Mouse (Mus musculus) liver, embryonic 11.5 days (tissue): ENCODE measurements around the gene Borcs5. TPM values are rescaled to one million over a fixed set of nuclear protein-coding genes. Genes with fewer than 3 reads are reported as not detected.

Experiments used
- ATAC-seq: fragments of 200-750 bp; cut with Nextera tagmentation; replicated peaks from 2 replicates; pipeline ENCODE4 v1.8.0; 2017; ENCODE audit warnings: moderate number of reproducible peaks, mild to moderate bottlenecking, moderate TSS enrichment, moderate library complexity; ENCODE audit not compliant: low FRiP score
- DNase-seq: peaks from one replicate; pipeline ENCODE4 v3.0.0-alpha.2; 2017; ENCODE audit warnings: low spot score
- H3K27ac ChIP-seq: fragments of 300-500 bp; sonication (generic); 2 replicates; pipeline ENCODE4 v1.5.1; 2014; ENCODE audit warnings: mild to moderate bottlenecking, low read depth, low read length, control low read depth
- H3K27me3 ChIP-seq: fragments of 300-500 bp; sonication (generic); replicated peaks from 2 replicates; pipeline ENCODE4 v1.6.1; 2014; ENCODE audit warnings: low read length, mixed read lengths; ENCODE audit not compliant: control insufficient read depth, insufficient read depth
- H3K36me3 ChIP-seq: fragments of 300-500 bp; sonication (generic); 2 replicates; pipeline ENCODE4 v1.6.1; 2014; ENCODE audit warnings: mild to moderate bottlenecking, low read length, moderate library complexity, mixed read lengths; ENCODE audit not compliant: control insufficient read depth, insufficient read depth
- H3K4me1 ChIP-seq: fragments of 300-500 bp; sonication (generic); replicated peaks from 2 replicates; pipeline ENCODE4 v1.6.1; 2014; ENCODE audit warnings: low read length, mixed read lengths; ENCODE audit not compliant: control insufficient read depth, insufficient read depth
- H3K4me2 ChIP-seq: fragments of 300-500 bp; sonication (generic); 2 replicates; pipeline ENCODE4 v1.6.1; 2014; ENCODE audit warnings: mild to moderate bottlenecking, control low read depth, moderate library complexity
- H3K4me3 ChIP-seq: fragments of 300-500 bp; sonication (generic); 2 replicates; pipeline ENCODE4 v1.5.1; 2014; ENCODE audit warnings: low read depth, low read length, control low read depth
- H3K9ac ChIP-seq: fragments of 300-500 bp; sonication (generic); 2 replicates; pipeline ENCODE4 v1.6.1; 2014; ENCODE audit warnings: low read depth, low read length, control low read depth
- H3K9me3 ChIP-seq: fragments of 300-500 bp; sonication (generic); 2 replicates; pipeline ENCODE4 v1.6.1; 2016; ENCODE audit warnings: low read length, inconsistent platforms, mixed read lengths; ENCODE audit not compliant: control insufficient read depth
- WGBS: fragments of 180-500 bp; shearing (Covaris S2); extraction: QIAGEN DNeasy Blood & Tissue Kit; methylation state at CpG from one replicate; pipeline ENCODE4 v1.1.7; 2014; 5-methylcytosine and 5-hydroxymethylcytosine counted together
- polyA plus RNA-seq: library from polyadenylated mRNA; unstranded; fragments of >200 nt; fragmentation: Nextera tagmentation; extraction: Ambion mirVana; gene quantifications from 2 replicates; pipeline ENCODE4 v1.2.1, GENCODE M21; 2014

Borcs5 gene
- polyA plus RNA-seq, 1 experiment from 2014 or later = 19.0 TPM

DNA sequence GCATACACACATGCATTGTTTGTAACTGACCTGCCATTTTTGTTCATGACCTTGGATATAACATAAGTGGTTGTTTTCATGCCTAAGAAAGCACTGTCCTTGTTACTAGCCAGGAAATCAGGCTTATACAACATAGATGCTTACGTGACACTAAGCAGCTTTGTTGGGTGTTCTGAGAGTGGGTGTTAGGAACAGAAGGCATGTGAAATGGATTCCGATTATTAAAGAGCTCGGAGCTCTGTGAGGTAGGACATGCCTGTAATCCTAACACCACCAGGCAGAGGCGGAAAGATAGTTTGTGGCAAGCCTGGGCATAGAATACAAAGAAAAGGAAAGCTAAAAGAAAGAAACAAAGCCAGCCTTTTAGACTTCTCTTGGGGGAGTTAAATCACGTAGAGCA lies 9.0 kb downstream of the Borcs5 start:
- Histone ChIP-seq H3K27ac (no peak overlapping the region), H3K4me1 (no peaks in the 10 kb centered on the region), H3K4me3 (no peak overlapping the region), H3K27me3 (no peaks in the 10 kb centered on the region), H3K4me2 (no peak overlapping the region), H3K9ac (no peak overlapping the region), H3K9me3 (no peaks in the 10 kb centered on the region), H3K36me3 (no peaks in the 10 kb centered on the region)
- WGBS = 90% methylated on average over 5 of the region's 5 CpGs
- DNase-seq = no peak
- ATAC-seq = no peak

DNA sequence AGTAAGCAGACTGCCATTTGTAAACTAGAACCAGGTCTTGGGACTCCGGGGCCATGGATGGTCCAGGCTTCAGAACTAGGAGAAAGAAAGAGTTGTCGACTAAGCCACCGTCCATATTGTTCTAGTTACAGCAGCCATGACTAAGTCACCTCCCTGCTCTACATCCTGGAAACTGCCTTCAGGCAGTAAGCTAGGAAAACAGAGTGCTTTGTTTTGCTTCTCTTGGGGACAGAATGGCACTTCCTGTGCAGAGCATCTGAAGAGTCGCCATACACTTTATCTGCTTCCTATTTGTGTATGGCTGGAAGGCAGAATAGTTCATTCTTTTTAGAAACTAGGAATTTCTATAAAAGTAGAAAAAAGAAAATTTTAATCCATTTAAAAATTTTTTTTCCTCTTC lies 17.2 kb downstream of the Borcs5 start:
- Histone ChIP-seq H3K4me1 (peaks cover 6% of the 10 kb centered on the region; the same call in 1 of the 2 replicates), H3K9ac (no peak overlapping the region), H3K36me3 (no peaks in the 10 kb centered on the region), H3K4me3 (no peak overlapping the region), H3K9me3 (no peaks in the 10 kb centered on the region), H3K27ac (no peak overlapping the region), H3K4me2 (no peak overlapping the region), H3K27me3 (no peaks in the 10 kb centered on the region)
- no peak for ATAC-seq
- 71% methylated on average over 4 of the region's 4 CpGs for WGBS
- no peak for DNase-seq

DNA sequence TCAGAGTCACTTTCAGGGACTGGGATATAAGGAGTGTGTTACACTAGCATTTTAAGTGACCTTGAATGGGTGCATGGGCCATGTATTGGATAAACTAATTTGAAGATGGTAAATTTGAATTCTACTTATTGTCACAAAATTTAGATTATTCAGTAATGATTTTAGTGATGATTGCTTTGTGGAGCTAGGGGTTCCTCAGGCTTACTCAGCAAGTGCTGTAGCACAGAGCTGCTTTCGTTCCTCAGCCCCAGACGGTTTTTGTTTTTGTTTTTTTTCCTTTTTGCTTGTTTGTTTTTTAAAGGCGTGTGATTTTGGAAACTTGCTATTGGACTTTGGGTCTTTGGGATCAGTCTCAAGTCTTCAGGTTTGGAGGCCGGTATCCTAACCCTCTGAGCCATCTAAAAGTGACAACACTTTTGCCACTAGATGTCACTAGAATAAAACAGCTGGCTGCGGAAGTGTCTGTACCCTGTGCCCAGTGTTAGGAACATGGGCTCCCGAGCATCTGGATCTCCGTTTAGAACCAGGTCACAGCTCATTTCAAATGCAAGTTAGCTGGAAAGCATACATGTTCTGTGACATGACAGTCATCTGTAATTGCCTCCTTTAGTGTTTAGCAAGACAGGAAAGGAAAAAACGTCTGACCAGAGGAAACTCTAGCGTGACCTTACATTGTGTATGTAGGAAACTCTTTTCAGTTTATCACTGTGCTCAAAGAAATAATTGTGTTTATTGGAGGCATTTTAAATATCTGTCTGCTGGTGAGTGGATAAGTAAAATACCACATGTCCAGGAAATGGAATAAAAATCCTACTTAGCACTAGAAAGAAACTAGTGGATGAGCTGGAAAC lies 20.0 kb downstream of the Borcs5 start:
- H3K27me3 ChIP-seq = no peaks in the 10 kb centered on the region
- H3K9me3 ChIP-seq = no peaks in the 10 kb centered on the region
- no peaks in the 10 kb centered on the region for H3K36me3 ChIP-seq
- 21% methylated on average over 9 of the region's 9 CpGs for WGBS
- H3K9ac ChIP-seq = no peak overlapping the region
- H3K27ac ChIP-seq = no peak overlapping the region
- ATAC-seq (peak; percentile 78), DNase-seq (peak; percentile 43)
- no peak overlapping the region for H3K4me3 ChIP-seq
- H3K4me1 ChIP-seq = peaks cover 9% of the 10 kb centered on the region
- H3K4me2 ChIP-seq = peak overlapping the region; percentile 33; the same call in 1 of the 2 replicates

GRCm38 (mm10) chr6:134660714-134661406 lies 21.6 kb downstream of the Borcs5 start:
- no peaks in the 10 kb centered on the region for H3K9me3 ChIP-seq
- no peak overlapping the region for H3K4me2 ChIP-seq
- no peaks in the 10 kb centered on the region for H3K27me3 ChIP-seq
- ATAC-seq = no peak
- H3K9ac ChIP-seq = no peak overlapping the region
- H3K4me3 ChIP-seq = no peak overlapping the region
- H3K4me1 ChIP-seq = peaks cover 14% of the 10 kb centered on the region
- 51% methylated on average over 8 of the region's 8 CpGs for WGBS
- DNase-seq = no peak
- H3K36me3 ChIP-seq = no peaks in the 10 kb centered on the region
- H3K27ac ChIP-seq = no peak overlapping the region

GRCm38 (mm10) chr6:134664573-134664972 lies 25.3 kb downstream of the Borcs5 start:
- H3K9me3 ChIP-seq = no peaks in the 10 kb centered on the region
- ATAC-seq (peak; percentile 62), DNase-seq (no peak)
- WGBS = 49% methylated on average over 5 of the region's 5 CpGs
- H3K4me3 ChIP-seq = no peak overlapping the region
- H3K27ac ChIP-seq = no peak overlapping the region
- no peak overlapping the region for H3K4me2 ChIP-seq
- H3K27me3 ChIP-seq = no peaks in the 10 kb centered on the region
- H3K9ac ChIP-seq = no peak overlapping the region
- H3K4me1 ChIP-seq = peaks cover 29% of the 10 kb centered on the region
- no peaks in the 10 kb centered on the region for H3K36me3 ChIP-seq

- Histone ChIP-seq H3K36me3 (no peaks in the 10 kb centered on the region), H3K27ac (no peak overlapping the region), H3K4me3 (no peak overlapping the region), H3K9me3 (no peaks in the 10 kb centered on the region), H3K9ac (no peak overlapping the region), H3K27me3 (no peaks in the 10 kb centered on the region), H3K4me2 (no peak overlapping the region), H3K4me1 (peaks cover 24% of the 10 kb centered on the region)
- DNase-seq (no peak), ATAC-seq (no peak)
- WGBS = 69% methylated on average over 9 of the region's 9 CpGs
These were observed 26.5 kb downstream of the Borcs5 start for GRCm38 (mm10) chr6:134665817-134666216.

GRCm38 (mm10) chr6:134668519-134668918 lies 29.2 kb downstream of the Borcs5 start:
- Histone ChIP-seq H3K27ac (peak overlapping the region; percentile 5; the same call in 1 of the 2 replicates), H3K9ac (no peak overlapping the region), H3K4me3 (no peak overlapping the region), H3K9me3 (no peaks in the 10 kb centered on the region), H3K36me3 (no peaks in the 10 kb centered on the region), H3K4me2 (peak overlapping the region; percentile 25; the same call in 1 of the 2 replicates), H3K4me1 (peaks cover 24% of the 10 kb centered on the region), H3K27me3 (no peaks in the 10 kb centered on the region)
- ATAC-seq = peak; percentile 50
- WGBS = 65% methylated on average over 2 of the region's 2 CpGs
- DNase-seq = no peak

DNA sequence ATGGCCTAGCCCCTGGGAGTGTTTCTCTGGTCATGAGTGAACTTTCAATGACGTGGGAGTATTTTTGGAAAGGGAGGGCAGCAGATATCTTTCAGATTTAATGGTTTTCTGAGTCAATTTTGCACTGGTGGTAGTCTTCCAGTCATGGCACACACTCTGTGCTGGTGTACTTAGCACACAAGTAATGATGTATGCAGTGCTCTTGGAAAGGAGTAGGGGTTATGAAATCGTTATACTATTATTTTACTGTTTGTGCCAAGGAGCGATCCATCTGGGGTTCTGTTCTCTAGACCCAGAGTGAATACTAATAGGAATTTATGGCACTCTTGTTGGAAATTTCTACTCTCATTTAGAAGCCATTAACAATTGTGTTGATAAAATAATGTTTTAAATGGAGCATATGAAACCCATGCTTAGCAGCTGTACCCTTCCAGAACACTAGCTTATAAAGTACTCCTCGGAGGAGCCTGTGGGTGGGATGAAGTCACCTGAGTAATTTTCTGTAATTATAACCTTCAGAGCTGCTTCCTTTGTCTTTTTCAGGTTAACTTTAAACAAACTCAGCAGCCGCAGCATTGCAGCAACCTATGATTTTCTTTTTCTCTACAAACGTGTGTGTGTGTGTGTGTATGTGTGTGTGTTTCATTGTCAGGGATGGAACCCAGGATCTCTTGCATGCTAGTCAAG lies 30.0 kb downstream of the Borcs5 start:
- 72% methylated on average over 6 of the region's 6 CpGs for WGBS
- Histone ChIP-seq H3K36me3 (no peaks in the 10 kb centered on the region), H3K9ac (no peak overlapping the region), H3K27me3 (no peaks in the 10 kb centered on the region), H3K4me2 (0 out of 2 replicates have a peak overlapping the region, but pooled peaks have one; percentile 25), H3K4me3 (no peak overlapping the region), H3K9me3 (no peaks in the 10 kb centered on the region), H3K27ac (no peak overlapping the region), H3K4me1 (peaks cover 24% of the 10 kb centered on the region)
- no peak for ATAC-seq
- no peak for DNase-seq
